Mouse (Mus musculus) limb, embryonic 14.5 days (tissue): ENCODE data around the gene Btf3. TPM values are rescaled to one million over a fixed set of nuclear protein-coding genes. Genes with fewer than 3 reads are reported as not detected.
A peak's percentile ranks its signal among the peaks of the same experiment; 100 is the strongest.

ENCODE experiments used
- ATAC-seq: fragments of 200-750 bp; cut with Nextera tagmentation; 2 replicates; pipeline ENCODE4 v1.8.0; 2017; ENCODE audit warnings: low read depth, moderate number of reproducible peaks, moderate TSS enrichment; ENCODE audit not compliant: low FRiP score
- DNase-seq: peaks from one replicate; pipeline ENCODE4 v3.0.0-alpha.2; 2015; ENCODE audit warnings: low spot score
- H3K27ac ChIP-seq: fragments of 300-500 bp; sonication (generic); replicated peaks from 2 replicates; pipeline ENCODE4 v1.5.1; 2014; ENCODE audit warnings: low read depth, mild to moderate bottlenecking, low read length, moderate library complexity, mixed read lengths
- H3K27me3 ChIP-seq: fragments of 300-500 bp; sonication (generic); 2 replicates; pipeline ENCODE4 v1.6.1; 2014; ENCODE audit warnings: low read length, mixed read lengths; ENCODE audit not compliant: control insufficient read depth, insufficient read depth
- H3K36me3 ChIP-seq: fragments of 300-500 bp; sonication (generic); 2 replicates; pipeline ENCODE4 v1.6.1; 2014; ENCODE audit warnings: mild to moderate bottlenecking, low read length, moderate library complexity, mixed read lengths; ENCODE audit not compliant: control insufficient read depth, insufficient read depth
- H3K4me1 ChIP-seq: fragments of 300-500 bp; sonication (generic); 2 replicates; pipeline ENCODE4 v1.6.1; 2014; ENCODE audit warnings: antibody characterized with exemption, low read length, mixed read lengths; ENCODE audit not compliant: control insufficient read depth, insufficient read depth
- H3K4me2 ChIP-seq: fragments of 300-500 bp; sonication (generic); replicated peaks from 2 replicates; pipeline ENCODE4 v1.6.1; 2014; ENCODE audit warnings: low read depth, mild to moderate bottlenecking, low read length, moderate library complexity; ENCODE audit not compliant: severe bottlenecking
- H3K4me3 ChIP-seq: fragments of 300-500 bp; sonication (generic); replicated peaks from 2 replicates; pipeline ENCODE4 v1.5.1; 2014; ENCODE audit warnings: low read length
- H3K9ac ChIP-seq: fragments of 300-500 bp; sonication (generic); 2 replicates; pipeline ENCODE4 v1.6.1; 2014; ENCODE audit warnings: mild to moderate bottlenecking, low read depth, low read length, moderate library complexity; ENCODE audit not compliant: severe bottlenecking
- H3K9me3 ChIP-seq: fragments of 300-500 bp; sonication (generic); 2 replicates; pipeline ENCODE4 v1.6.1; 2016; ENCODE audit warnings: low read length; ENCODE audit not compliant: control insufficient read depth
- POLR2A ChIP-seq: fragments of 200-500 bp; IDR thresholded peaks from 2 replicates; pipeline ENCODE4 v1.8.0; 2012; ENCODE audit warnings: inconsistent platforms, mild to moderate bottlenecking, moderate library complexity, borderline replicate concordance; ENCODE audit not compliant: insufficient read depth, insufficient read length; ENCODE audit errors: extremely low read depth
- whole genome bisulfite sequencing: fragments of 180-500 bp; shearing (Covaris S2); extraction: QIAGEN DNeasy Blood & Tissue Kit; methylation state at CpG from one replicate; pipeline ENCODE4 v1.1.7; 2014; 5-methylcytosine and 5-hydroxymethylcytosine counted together
- polyA plus RNA-seq, 2 experiments: library from polyadenylated mRNA; depleted of rRNA in 1 of 2; stranded (reverse) in 1 of 2; unstranded in 1 of 2; fragments of >200 nt; fragmentation: Nextera tagmentation in 1 of 2; extraction: Ambion mirVana in 1 of 2; gene quantifications; 2 replicates each; pipeline versions ENCODE4 v1.2.1 to v1.2.3; 2012 to 2014

The Btf3 gene
- polyA plus RNA-seq, 2 experiments: 731 to 867 TPM

GRCm38 (mm10) chr13:98356176-98356972, 39.6 kb upstream of the Btf3 start:
- Histone ChIP-seq H3K27ac (no peak overlapping the region), H3K9me3 (no peaks in the 10 kb centered on the region), H3K36me3 (no peaks in the 10 kb centered on the region), H3K9ac (no peak overlapping the region), H3K27me3 (peaks cover 94% of the 10 kb centered on the region), H3K4me3 (peak overlapping the region; percentile 46), H3K4me1 (peaks cover 5% of the 10 kb centered on the region; the same call in 1 of the 2 replicates), H3K4me2 (peak overlapping the region; percentile 80)
- WGBS: 6% methylated on average over 9 of the region's 9 CpGs
- ATAC-seq (no peak), DNase-seq (no peak)
- no peak for TF ChIP-seq POLR2A

- DNase-seq (no peak), ATAC-seq (0 out of 2 replicates have a peak, but pooled peaks have one; percentile 9)
- H3K36me3 ChIP-seq: no peaks in the 10 kb centered on the region
- H3K27ac ChIP-seq: no peak overlapping the region
- peak overlapping the region; percentile 45 for H3K9ac ChIP-seq
- peaks cover 5% of the 10 kb centered on the region; the same call in 1 of the 2 replicates for H3K4me1 ChIP-seq
- no peak for TF ChIP-seq POLR2A
- peak overlapping the region; percentile 46 for H3K4me3 ChIP-seq
- H3K9me3 ChIP-seq: no peaks in the 10 kb centered on the region
- H3K4me2 ChIP-seq: peak overlapping the region; percentile 80
- peaks cover 94% of the 10 kb centered on the region for H3K27me3 ChIP-seq
- under 1% methylated on average over 50 of the region's 81 CpGs for WGBS
These were observed 38.8 kb upstream of the Btf3 start for GRCm38 (mm10) chr13:98355559-98356111.

GRCm38 (mm10) chr13:98354871-98355558, 38.2 kb upstream of the Btf3 start:
- Histone ChIP-seq H3K4me2 (peak overlapping the region; percentile 80), H3K36me3 (no peaks in the 10 kb centered on the region), H3K27ac (no peak overlapping the region), H3K9me3 (no peaks in the 10 kb centered on the region), H3K4me3 (peak overlapping the region; percentile 46), H3K9ac (peak overlapping the region; percentile 45), H3K4me1 (peaks cover 5% of the 10 kb centered on the region; the same call in 1 of the 2 replicates), H3K27me3 (peaks cover 90% of the 10 kb centered on the region)
- no peak for TF ChIP-seq POLR2A
- 0% methylated on average over 39 of the region's 102 CpGs for WGBS
- 0 out of 2 replicates have a peak, but pooled peaks have one; percentile 24 for ATAC-seq
- DNase-seq: no peak

GRCm38 (mm10) chr13:98354090-98354801, 37.4 kb upstream of the Btf3 start, which contains the start of gene Foxd1:
Foxd1 (plus strand) TSS chr13:98354242.
- Histone ChIP-seq H3K27ac (no peak within 1 kb of the TSS), H3K27me3 (peaks cover 86% of the 10 kb centered on the region), H3K36me3 (no peaks in the 10 kb centered on the region), H3K4me3 (peak within 1 kb of the TSS; percentile 46), H3K4me1 (peaks cover 5% of the 10 kb centered on the region; the same call in 1 of the 2 replicates), H3K4me2 (peak within 1 kb of the TSS; percentile 80), H3K9ac (peak within 1 kb of the TSS; percentile 45), H3K9me3 (no peaks in the 10 kb centered on the region)
- peak; percentile 88 for ATAC-seq
- no peak for TF ChIP-seq POLR2A
- DNase-seq: no peak
- WGBS: under 1% methylated on average over 29 of the region's 76 CpGs
